Mouse (Mus musculus) midbrain, embryonic 14.5 days (tissue): ENCODE data around the gene Tlr4. TPM values are rescaled to one million over a fixed set of nuclear protein-coding genes. Genes with fewer than 3 reads are reported as not detected.

Experiments used
- ATAC-seq: fragments of 200-750 bp; cut with Nextera tagmentation; 2 replicates; pipeline ENCODE4 v1.8.0; 2017; ENCODE audit warnings: moderate number of reproducible peaks, moderate library complexity; ENCODE audit not compliant: low FRiP score, low TSS enrichment
- DNase-seq: peaks from one replicate; pipeline ENCODE4 v3.0.0-alpha.2; 2015
- H3K27ac ChIP-seq: fragments of 300-500 bp; sonication (generic); replicated peaks from 2 replicates; pipeline ENCODE4 v1.5.1; 2014; ENCODE audit warnings: mild to moderate bottlenecking, low read depth, low read length, moderate library complexity
- H3K27me3 ChIP-seq: fragments of 300-500 bp; sonication (generic); 2 replicates; pipeline ENCODE4 v1.6.1; 2014; ENCODE audit warnings: low read length, control low read depth, mixed read lengths; ENCODE audit not compliant: control insufficient read depth, insufficient read depth
- H3K36me3 ChIP-seq: fragments of 300-500 bp; sonication (generic); 2 replicates; pipeline ENCODE4 v1.6.1; 2014; ENCODE audit warnings: low read length, control low read depth; ENCODE audit not compliant: control insufficient read depth, insufficient read depth
- H3K4me1 ChIP-seq: fragments of 300-500 bp; sonication (generic); 2 replicates; pipeline ENCODE4 v1.6.1; 2014; ENCODE audit warnings: mild to moderate bottlenecking, antibody characterized with exemption, low read length, control low read depth; ENCODE audit not compliant: control insufficient read depth, insufficient read depth
- H3K4me2 ChIP-seq: fragments of 300-500 bp; sonication (generic); 2 replicates; pipeline ENCODE4 v1.6.1; 2014; ENCODE audit warnings: mild to moderate bottlenecking, low read length, moderate library complexity
- H3K4me3 ChIP-seq: fragments of 300-500 bp; sonication (generic); replicated peaks from 2 replicates; pipeline ENCODE4 v1.5.1; 2014; ENCODE audit warnings: low read depth, low read length
- H3K9ac ChIP-seq: fragments of 300-500 bp; sonication (generic); replicated peaks from 2 replicates; pipeline ENCODE4 v1.6.1; 2014; ENCODE audit warnings: mild to moderate bottlenecking, low read length, moderate library complexity
- H3K9me3 ChIP-seq: fragments of 300-500 bp; sonication (generic); 2 replicates; pipeline ENCODE4 v1.6.1; 2016; ENCODE audit warnings: low read length, control low read depth, mixed read lengths; ENCODE audit not compliant: control insufficient read depth
- WGBS: fragments of 180-500 bp; shearing (Covaris S2); extraction: QIAGEN DNeasy Blood & Tissue Kit; methylation state at CpG from one replicate; pipeline ENCODE4 v1.1.7; 2014; 5-methylcytosine and 5-hydroxymethylcytosine counted together
- polyA plus RNA-seq: library from polyadenylated mRNA; unstranded; fragments of >200 nt; fragmentation: Nextera tagmentation; extraction: Ambion mirVana; gene quantifications from 2 replicates; pipeline ENCODE4 v1.2.1, GENCODE M21; 2014

Gene Tlr4
- polyA plus RNA-seq, 1 experiment from 2014 or later, result 1.3 TPM

DNA sequence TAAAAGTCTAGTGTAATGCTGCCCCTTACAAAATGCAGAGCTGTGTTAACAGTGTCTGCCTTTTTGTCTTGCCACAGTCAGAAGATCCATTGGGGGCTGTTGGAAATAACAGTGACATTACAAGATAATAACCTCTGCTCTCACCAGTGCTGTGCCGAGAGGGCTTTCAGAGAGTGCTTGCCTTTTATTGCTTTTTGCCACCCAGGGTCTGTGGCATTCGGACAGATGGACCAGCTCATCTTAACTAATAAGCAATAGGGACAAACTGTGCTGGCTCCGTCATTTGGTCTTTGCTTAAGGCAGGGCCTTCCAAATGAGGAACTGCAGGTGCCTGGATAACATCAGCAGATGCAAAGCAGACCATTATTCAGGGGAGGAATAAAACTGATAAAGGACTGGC, 147.5 kb downstream of the Tlr4 start:
- H3K4me2 ChIP-seq, result no peak overlapping the region

More for the DNA sequence above, 147.5 kb downstream of the Tlr4 start:
- 71% methylated on average over 3 of the region's 3 CpGs for WGBS
- no peaks in the 10 kb centered on the region for H3K4me1 ChIP-seq
- no peak for DNase-seq
- no peak overlapping the region for H3K9ac ChIP-seq
- H3K36me3 ChIP-seq, result no peaks in the 10 kb centered on the region
- no peak overlapping the region for H3K4me3 ChIP-seq
- no peaks in the 10 kb centered on the region for H3K9me3 ChIP-seq
- no peaks in the 10 kb centered on the region for H3K27me3 ChIP-seq
- ATAC-seq, result no peak
- no peak overlapping the region for H3K27ac ChIP-seq
